Mouse (Mus musculus) G1E (cell line): ENCODE results near the gene Tctn3. TPM values are rescaled to one million over a fixed set of nuclear protein-coding genes. Genes with fewer than 3 reads are reported as not detected.

Experiments
- ATAC-seq: 2 replicates; pipeline ENCODE4 v1.8.0; 2016; ENCODE audit warnings: mild to moderate bottlenecking; ENCODE audit not compliant: insufficient number of reproducible peaks, poor library complexity, low FRiP score, severe bottlenecking; ENCODE audit errors: extremely low read depth
- DNase-seq: peaks from one replicate; pipeline ENCODE4 v3.0.0; 2012; ENCODE audit warnings: low spot score
- H3K27me3 ChIP-seq: 2 replicates; pipeline ENCODE4 v1.6.1; 2012; ENCODE audit warnings: mild to moderate bottlenecking, low read length, inconsistent platforms; ENCODE audit not compliant: insufficient read depth
- H3K36me3 ChIP-seq: replicated peaks from 2 replicates; pipeline ENCODE3; 2012; ENCODE audit warnings: mild to moderate bottlenecking, inconsistent platforms
- H3K4me1 ChIP-seq: 2 replicates; pipeline ENCODE4 v1.6.1; 2012; ENCODE audit warnings: low read depth, low read length, inconsistent platforms, mixed read lengths; ENCODE audit not compliant: insufficient read depth
- H3K4me3 ChIP-seq: 2 replicates; pipeline ENCODE4 v1.5.1; 2012; ENCODE audit warnings: low read depth, mild to moderate bottlenecking, inconsistent platforms, low read length, moderate library complexity, mixed read lengths
- H3K9me3 ChIP-seq: replicated peaks from 2 replicates; pipeline ENCODE4 v1.6.1; 2012; ENCODE audit warnings: inconsistent platforms
- CTCF ChIP-seq: IDR thresholded peaks from 2 replicates; pipeline ENCODE4 v1.5.1; 2012; ENCODE audit warnings: low read depth, low read length, inconsistent platforms, mixed read lengths
- GATA1 ChIP-seq: IDR thresholded peaks from 2 replicates; pipeline ENCODE4 v1.6.1; 2012; ENCODE audit warnings: borderline replicate concordance, low read length, inconsistent platforms, mixed read lengths
- GATA2 ChIP-seq: IDR thresholded peaks from 2 replicates; pipeline ENCODE4 v1.6.1; 2012; ENCODE audit warnings: low read depth, low read length, inconsistent platforms, borderline replicate concordance
- POLR2AphosphoS5 ChIP-seq: IDR thresholded peaks from 2 replicates; pipeline ENCODE4 v1.6.1; 2012; ENCODE audit warnings: low read depth, low read length, inconsistent platforms; ENCODE audit not compliant: insufficient replicate concordance
- TAL1 ChIP-seq: conservative IDR thresholded peaks from 2 replicates; pipeline ENCODE4 v1.6.1; 2012; ENCODE audit warnings: low read depth, low read length, inconsistent platforms, mixed read lengths
- polyA plus RNA-seq: library from polyadenylated mRNA; stranded (reverse); fragments of >175 nt; gene quantifications from 2 replicates; pipeline ENCODE4 v1.2.3, GENCODE M21; 2012
- total RNA-seq, 2 experiments: library from RNA; stranded (forward) in 1 of 2; stranded (reverse) in 1 of 2; fragments of 200-1000 nt in 1 of 2; fragments of >200 nt in 1 of 2; fragmentation: Nextera tagmentation in 1 of 2; gene quantifications; 2 replicates each; pipeline ENCODE4 v1.2.3; 2014 to 2017

The Tctn3 gene
- total and polyA plus RNA-seq, 3 experiments: 7.3 to 16.4 (median 15.3) TPM

GRCm38 (mm10) chr19:40656207-40656606, 44.2 kb upstream of the Tctn3 start:
- H3K4me1 ChIP-seq: no peaks in the 10 kb centered on the region
- DNase-seq (no peak), ATAC-seq (no peak)
- no peaks in the 10 kb centered on the region for H3K36me3 ChIP-seq
- H3K27me3 ChIP-seq: peaks cover 22% of the 10 kb centered on the region
- no peak for TF ChIP-seq GATA1
- no peak for TF ChIP-seq CTCF
- no peak for TF ChIP-seq POLR2AphosphoS5
- no peak for TF ChIP-seq GATA2
- no peak for TF ChIP-seq TAL1
- no peak overlapping the region for H3K4me3 ChIP-seq
- no peaks in the 10 kb centered on the region for H3K9me3 ChIP-seq

GRCm38 (mm10) chr19:40650090-40650489, 38.1 kb upstream of the Tctn3 start:
- no peak for TF ChIP-seq GATA1
- no peak for TF ChIP-seq POLR2AphosphoS5
- no peak for TF ChIP-seq GATA2
- TF ChIP-seq TAL1: no peak
- TF ChIP-seq CTCF: no peak
- peaks cover 32% of the 10 kb centered on the region for H3K27me3 ChIP-seq
- H3K36me3 ChIP-seq: no peaks in the 10 kb centered on the region
- no peaks in the 10 kb centered on the region for H3K4me1 ChIP-seq
- ATAC-seq (no peak; the same call in 1 of the 2 replicates), DNase-seq (no peak)
- no peak overlapping the region for H3K4me3 ChIP-seq
- no peaks in the 10 kb centered on the region for H3K9me3 ChIP-seq

GRCm38 (mm10) chr19:40647319-40648158, 35.5 kb upstream of the Tctn3 start:
- ATAC-seq (no peak), DNase-seq (no peak)
- no peaks in the 10 kb centered on the region for H3K4me1 ChIP-seq
- H3K27me3 ChIP-seq: peaks cover 28% of the 10 kb centered on the region
- no peaks in the 10 kb centered on the region for H3K36me3 ChIP-seq
- H3K4me3 ChIP-seq: no peak overlapping the region
- TF ChIP-seq GATA2 (no peak), GATA1 (no peak), TAL1 (no peak), POLR2AphosphoS5 (no peak), CTCF (no peak)
- H3K9me3 ChIP-seq: no peaks in the 10 kb centered on the region

GRCm38 (mm10) chr19:40646379-40646778, 34.3 kb upstream of the Tctn3 start:
- DNase-seq: no peak
- Histone ChIP-seq H3K36me3 (no peaks in the 10 kb centered on the region), H3K27me3 (peaks cover 26% of the 10 kb centered on the region), H3K9me3 (no peaks in the 10 kb centered on the region), H3K4me3 (no peak overlapping the region), H3K4me1 (no peaks in the 10 kb centered on the region)
- no peak for TF ChIP-seq POLR2AphosphoS5
- TF ChIP-seq GATA2: no peak
- TF ChIP-seq TAL1: no peak
- no peak for TF ChIP-seq GATA1
- TF ChIP-seq CTCF: no peak
- no peak for ATAC-seq

GRCm38 (mm10) chr19:40643846-40644245, 31.8 kb upstream of the Tctn3 start:
- peaks cover 23% of the 10 kb centered on the region for H3K27me3 ChIP-seq
- H3K9me3 ChIP-seq: no peaks in the 10 kb centered on the region
- H3K4me3 ChIP-seq: no peak overlapping the region
- no peaks in the 10 kb centered on the region for H3K4me1 ChIP-seq
- TF ChIP-seq TAL1: no peak
- TF ChIP-seq GATA1: no peak
- no peak for TF ChIP-seq CTCF
- no peak for TF ChIP-seq POLR2AphosphoS5
- no peak for TF ChIP-seq GATA2
- no peaks in the 10 kb centered on the region for H3K36me3 ChIP-seq
- DNase-seq (no peak), ATAC-seq (no peak)

GRCm38 (mm10) chr19:40640799-40641198, 28.8 kb upstream of the Tctn3 start:
- ATAC-seq (no peak), DNase-seq (no peak)
- H3K4me1 ChIP-seq: peaks cover 3% of the 10 kb centered on the region; the same call in 1 of the 2 replicates

More at GRCm38 (mm10) chr19:40640799-40641198, 28.8 kb upstream of the Tctn3 start:
- H3K27me3 ChIP-seq: peaks cover 8% of the 10 kb centered on the region
- H3K36me3 ChIP-seq: no peaks in the 10 kb centered on the region
- TF ChIP-seq GATA2 (no peak), TAL1 (no peak), CTCF (no peak), GATA1 (no peak), POLR2AphosphoS5 (no peak)
- no peaks in the 10 kb centered on the region for H3K9me3 ChIP-seq
- no peak overlapping the region for H3K4me3 ChIP-seq
